Mouse (Mus musculus) CH12.LX (cell line): ENCODE data around the gene Unc119b. TPM values are rescaled to one million over a fixed set of nuclear protein-coding genes. Genes with fewer than 3 reads are reported as not detected.

Source experiments
- DNase-seq: peaks from one replicate; pipeline ENCODE4 v3.0.0-alpha.2; 2013; ENCODE audit errors: extremely low read depth
- H3K27ac ChIP-seq: 2 replicates; pipeline ENCODE4 v1.5.1; 2012; ENCODE audit warnings: low read depth, mild to moderate bottlenecking, control low read depth, moderate library complexity; ENCODE audit not compliant: insufficient read depth
- H3K27me3 ChIP-seq: replicated peaks from 2 replicates; pipeline ENCODE3; 2012; ENCODE audit warnings: inconsistent platforms
- H3K36me3 ChIP-seq, 2 experiments: replicated peaks in 1 of 2; 2 replicates each; pipeline versions ENCODE3 to v1.6.1; 2012; ENCODE audit warnings: inconsistent platforms in 1 of 2, low read length in 1 of 2, mild to moderate bottlenecking in 1 of 2, mixed read lengths in 1 of 2, moderate library complexity in 1 of 2; ENCODE audit not compliant: control insufficient read depth in 1 of 2, insufficient read depth in 1 of 2
- H3K4me1 ChIP-seq, 2 experiments: 2 replicates each; pipeline ENCODE4 v1.6.1; 2012; ENCODE audit warnings: inconsistent platforms in 1 of 2, moderate library complexity in 1 of 2; ENCODE audit not compliant: insufficient read depth in 2 of 2, control insufficient read depth in 1 of 2
- H3K4me2 ChIP-seq: 2 replicates; pipeline ENCODE4 v1.6.1; 2012; ENCODE audit warnings: low read depth, mild to moderate bottlenecking, control low read depth; ENCODE audit not compliant: poor library complexity, insufficient read depth, severe bottlenecking
- H3K4me3 ChIP-seq, 3 experiments: fragments of 150-350 bp in 1 of 3; sonication (generic) in 1 of 3; replicated peaks in 1 of 3; 2 replicates each; pipeline versions ENCODE3 to v1.5.1; 2011 to 2012; ENCODE audit warnings: low read depth in 2 of 3, low read length in 2 of 3, mild to moderate bottlenecking in 2 of 3, moderate library complexity in 2 of 3, control low read depth in 1 of 3, improper control_type of control experiment in 1 of 3, inconsistent platforms in 1 of 3, mixed read lengths in 1 of 3; ENCODE audit not compliant: poor library complexity in 1 of 3
- H3K79me2 ChIP-seq: replicated peaks from 2 replicates; pipeline ENCODE4 v1.6.1; 2012; ENCODE audit warnings: mild to moderate bottlenecking, moderate library complexity; ENCODE audit not compliant: control insufficient read depth, poor library complexity, insufficient read depth, severe bottlenecking; ENCODE audit errors: extremely low read depth
- H3K9ac ChIP-seq: 2 replicates; pipeline ENCODE4 v1.6.1; 2012; ENCODE audit warnings: low read depth, mild to moderate bottlenecking, control low read depth, moderate library complexity; ENCODE audit not compliant: insufficient read depth
- H3K9me3 ChIP-seq: replicated peaks from 2 replicates; pipeline ENCODE3; 2012; ENCODE audit warnings: low read length, inconsistent platforms, mixed read lengths
- BHLHE40 ChIP-seq: IDR thresholded peaks from 2 replicates; pipeline ENCODE4 v1.6.1; 2011; ENCODE audit warnings: mild to moderate bottlenecking, low read depth, low read length, improper control_type of control experiment
- CHD2 ChIP-seq: IDR thresholded peaks from 2 replicates; pipeline ENCODE4 v1.6.1; 2011; ENCODE audit warnings: low read length, improper control_type of control experiment
- EP300 ChIP-seq: IDR thresholded peaks from 2 replicates; pipeline ENCODE4 v1.6.1; 2011; ENCODE audit warnings: low read length, improper control_type of control experiment
- JUN ChIP-seq: IDR thresholded peaks from 2 replicates; pipeline ENCODE4 v1.6.1; 2011; ENCODE audit warnings: low read depth, mild to moderate bottlenecking, low read length, improper control_type of control experiment, moderate library complexity; ENCODE audit not compliant: insufficient read depth
- JUND ChIP-seq: conservative IDR thresholded peaks from 2 replicates; pipeline ENCODE4 v1.6.1; 2011; ENCODE audit warnings: low read depth, low read length, improper control_type of control experiment
- MAX ChIP-seq: IDR thresholded peaks from 2 replicates; pipeline ENCODE4 v1.6.1; 2011; ENCODE audit warnings: low read length, improper control_type of control experiment
- MAZ ChIP-seq: IDR thresholded peaks from 2 replicates; pipeline ENCODE4 v1.6.1; 2012; ENCODE audit warnings: low read depth, mild to moderate bottlenecking, inconsistent platforms, low read length, improper control_type of control experiment, moderate library complexity
- POLR2A ChIP-seq: IDR thresholded peaks from 2 replicates; pipeline ENCODE4 v1.6.1; 2011; ENCODE audit warnings: low read depth, mild to moderate bottlenecking, improper control_type of control experiment, low read length
- POLR2AphosphoS2 ChIP-seq: IDR thresholded peaks from 2 replicates; pipeline ENCODE4 v1.6.1; 2011; ENCODE audit warnings: low read depth, low read length, improper control_type of control experiment
- SIN3A ChIP-seq: IDR thresholded peaks from 2 replicates; pipeline ENCODE4 v1.6.1; 2012; ENCODE audit warnings: low read length, improper control_type of control experiment, inconsistent platforms
- SMC3 ChIP-seq: IDR thresholded peaks from 2 replicates; pipeline ENCODE4 v1.6.1; 2011; ENCODE audit warnings: low read depth, low read length, improper control_type of control experiment
- TCF12 ChIP-seq: IDR thresholded peaks from 2 replicates; pipeline ENCODE4 v1.6.1; 2014; ENCODE audit warnings: low read depth, mild to moderate bottlenecking, inconsistent platforms, low read length, improper control_type of control experiment
- ZC3H11A ChIP-seq: IDR thresholded peaks from 2 replicates; pipeline ENCODE4 v1.6.1; 2012; ENCODE audit warnings: low read depth, mild to moderate bottlenecking, inconsistent platforms, low read length, improper control_type of control experiment
- dilution Hi-C: fragments of 300-500 bp; cut with MboI; formaldehyde crosslinking; loops from 2 replicates; pipeline ENCODE4 v1.14.3; 2020; ENCODE audit warnings: low sequenced_read_pairs; ENCODE audit not compliant: extremely low pct_unique_long_range_greater_than_20kb, extremely low pct_ligation_motif_present
- in situ Hi-C: fragments of 300-500 bp; cut with MboI; formaldehyde crosslinking; loops from 3 replicates; pipeline ENCODE4 v1.14.3; 2019; ENCODE audit warnings: low sequenced_read_pairs, low pct_ligation_motif_present, low pct_unique_long_range_greater_than_20kb, mixed read lengths
- polyA plus RNA-seq: library from polyadenylated mRNA; unstranded; fragments of >175 nt; gene quantifications from 2 replicates; pipeline ENCODE4 v1.2.1, GENCODE M21; 2012; ENCODE audit warnings: low read depth; ENCODE audit not compliant: insufficient read length
- total RNA-seq, 2 experiments: library from RNA; depleted of rRNA; stranded (reverse); fragments of 300-350 nt in 1 of 2; fragments of >200 nt in 1 of 2; gene quantifications; 2 replicates each; pipeline ENCODE4 v1.2.3; 2012 to 2014

Unc119b gene
- total and polyA plus RNA-seq, 3 experiments, result 13.3 to 22.6 (median 18.4) TPM

DNA sequence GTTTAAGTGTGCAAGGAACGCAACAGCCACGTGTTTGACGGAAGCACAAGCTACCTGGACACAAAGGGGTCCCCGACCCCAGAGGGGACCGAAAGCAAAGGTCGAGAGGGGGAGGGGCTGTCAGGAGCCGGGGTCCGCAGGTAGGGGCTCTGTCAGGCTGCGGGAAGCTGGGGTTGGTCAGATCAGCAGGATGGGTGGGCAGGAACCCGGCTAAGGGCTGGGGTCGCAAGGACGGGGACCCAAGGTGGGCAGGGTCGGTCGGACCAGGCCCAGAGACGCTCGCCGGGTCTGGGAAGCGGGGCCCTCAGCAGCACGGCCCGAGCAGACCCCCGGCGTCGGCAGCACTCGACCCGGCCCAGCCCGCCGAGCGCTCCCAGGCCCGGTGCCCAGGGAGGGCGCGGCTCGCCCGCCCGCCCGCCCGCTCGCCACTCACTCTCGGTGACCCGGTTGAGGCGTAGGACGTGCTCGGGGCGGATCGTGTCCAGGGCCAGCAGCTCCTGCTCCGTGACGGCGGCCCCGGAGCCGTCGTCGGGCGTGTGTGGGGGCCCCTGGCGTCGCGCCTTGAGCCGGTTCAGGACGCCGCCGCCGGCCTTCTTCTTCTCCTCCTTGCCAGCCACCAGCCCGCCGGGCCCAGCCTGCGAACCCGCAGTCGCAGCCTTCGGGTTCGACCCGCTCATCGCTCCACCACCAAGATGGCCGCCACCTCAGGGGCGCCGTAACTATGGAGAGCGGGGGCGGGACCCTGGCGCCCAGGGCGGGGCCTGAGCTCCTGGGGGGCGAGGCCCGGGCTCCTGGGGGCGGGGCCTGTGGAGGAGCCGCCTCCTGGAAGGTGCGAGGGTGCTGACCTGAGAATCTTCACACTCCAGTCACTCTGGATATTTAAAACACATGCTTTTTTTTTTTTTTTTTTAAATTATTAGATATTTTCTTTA, at the start of gene Unc119b (continued):
- TF ChIP-seq BHLHE40, result no peak
- TF ChIP-seq, all 38 proteins: peak for 10

DNA sequence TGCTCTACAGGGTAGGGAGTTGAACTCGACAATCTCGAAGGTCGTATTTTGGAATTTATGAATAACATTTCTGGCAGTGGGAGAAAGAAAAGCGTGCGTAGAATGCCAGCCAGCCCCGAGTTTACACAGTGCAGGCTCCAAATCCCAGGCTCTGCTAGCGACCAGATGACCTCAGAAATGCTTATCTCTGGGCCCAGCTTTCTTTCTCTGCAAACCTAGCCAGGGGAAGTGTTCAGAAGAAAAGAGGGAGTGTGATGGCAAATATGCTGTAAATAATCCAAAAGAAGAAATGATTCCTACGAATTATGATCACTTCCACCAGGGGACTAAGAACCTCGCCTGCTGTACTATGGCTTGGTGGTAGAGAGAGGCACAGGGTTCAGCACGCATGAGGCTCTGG, 48.7 kb upstream of the Unc119b start:
- Histone ChIP-seq H3K4me2 (no peak overlapping the region), H3K9me3 (peaks cover 2% of the 10 kb centered on the region), H3K27ac (no peak overlapping the region), H3K4me1 (peaks cover 10 to 31% of the 10 kb centered on the region in 2 experiments), H3K9ac (no peak overlapping the region), H3K79me2 (no peaks in the 10 kb centered on the region), H3K4me3 (no peak overlapping the region), H3K36me3 (peaks cover 0 to 4% of the 10 kb centered on the region in 2 experiments), H3K27me3 (peaks cover 11% of the 10 kb centered on the region)
- no peak for TF ChIP-seq MAZ
- TF ChIP-seq CHD2, result no peak
- TF ChIP-seq EP300, result no peak
- no peak for TF ChIP-seq SMC3
- no peak for TF ChIP-seq ZC3H11A
- TF ChIP-seq MAX, result no peak
- TF ChIP-seq POLR2AphosphoS2, result no peak
- dilution Hi-C loops (no loop called here), in situ Hi-C loops (no loop called here)
- no peak for DNase-seq

GRCm38 (mm10) chr5:115182925-115183324, 48.1 kb upstream of the Unc119b start:
- Histone ChIP-seq H3K27ac (no peak overlapping the region), H3K4me1 (peaks cover 10 to 29% of the 10 kb centered on the region in 2 experiments), H3K27me3 (peaks cover 11% of the 10 kb centered on the region), H3K4me2 (no peak overlapping the region), H3K9me3 (no peaks in the 10 kb centered on the region), H3K79me2 (no peaks in the 10 kb centered on the region), H3K4me3 (no peak overlapping the region), H3K36me3 (peaks cover 0 to 4% of the 10 kb centered on the region in 2 experiments), H3K9ac (no peak overlapping the region)
- no peak for DNase-seq
- in situ Hi-C loops, result no loop called here
- dilution Hi-C loops, result no loop called here
- TF ChIP-seq TCF12, result no peak
- no peak for TF ChIP-seq JUND
- no peak for TF ChIP-seq SMC3
- no peak for TF ChIP-seq MAX
- no peak for TF ChIP-seq JUN
- TF ChIP-seq POLR2A, result no peak
- no peak for TF ChIP-seq CHD2
- TF ChIP-seq MAZ, result no peak
- TF ChIP-seq SIN3A, result no peak
